Mouse (Mus musculus) embryonic fibroblast, embryonic 13.5 days (primary cell): ENCODE measurements around the gene Clec4g. TPM values are rescaled to one million over a fixed set of nuclear protein-coding genes. Genes with fewer than 3 reads are reported as not detected.

Source experiments
- H3K27ac ChIP-seq: 2 replicates; pipeline ENCODE4 v1.5.1; 2012; ENCODE audit warnings: low read length, control low read depth, inconsistent platforms; ENCODE audit not compliant: insufficient read depth
- H3K4me1 ChIP-seq: 2 replicates; pipeline ENCODE4 v1.6.1; 2011; ENCODE audit warnings: low read length; ENCODE audit not compliant: control insufficient read depth, insufficient read depth
- H3K4me3 ChIP-seq: 2 replicates; pipeline ENCODE4 v1.5.1; 2011; ENCODE audit warnings: mild to moderate bottlenecking, control low read depth, low read length; ENCODE audit not compliant: insufficient read depth
- CTCF ChIP-seq: IDR thresholded peaks from 2 replicates; pipeline ENCODE4 v1.5.1; 2011; ENCODE audit warnings: mild to moderate bottlenecking, control low read depth, low read length, moderate library complexity, borderline replicate concordance; ENCODE audit not compliant: insufficient read depth
- POLR2A ChIP-seq: IDR thresholded peaks from 2 replicates; pipeline ENCODE4 v1.6.1; 2011; ENCODE audit warnings: low read depth, mild to moderate bottlenecking, control low read depth, low read length, moderate library complexity
- polyA plus RNA-seq: library from polyadenylated mRNA; stranded (reverse); fragments of >200 nt; gene quantifications from 2 replicates; pipeline ENCODE4 v1.2.4, GENCODE M21; 2011; ENCODE audit warnings: low read depth; ENCODE audit not compliant: missing spikeins, insufficient read length

Gene Clec4g
- polyA plus RNA-seq, 1 experiment = not detected

DNA sequence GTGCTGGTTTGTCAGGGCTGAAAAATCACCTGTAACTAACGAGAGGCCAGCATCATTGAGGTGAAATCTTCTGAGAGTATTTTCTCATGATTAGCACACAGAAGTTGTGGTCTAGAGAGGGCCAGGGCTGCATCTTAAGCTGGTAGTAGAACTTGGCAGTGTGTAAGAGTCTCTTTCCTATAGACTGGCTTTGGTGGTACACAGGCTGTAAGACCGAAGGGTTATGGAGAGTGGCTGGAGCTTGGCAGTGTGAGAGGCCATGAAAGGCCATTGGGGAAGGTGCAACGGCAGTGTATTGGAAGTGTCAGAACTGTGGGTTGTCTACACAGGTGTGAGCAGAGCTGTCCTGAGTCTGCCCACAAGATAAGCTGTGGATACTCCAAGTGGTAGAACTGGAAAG, 10.1 kb downstream of the Clec4g start:
- no peak overlapping the region for H3K27ac ChIP-seq
- no peaks in the 10 kb centered on the region for H3K4me1 ChIP-seq
- H3K4me3 ChIP-seq = no peak overlapping the region
- no peak for TF ChIP-seq POLR2A
- TF ChIP-seq CTCF = no peak

- H3K27ac ChIP-seq = no peak overlapping the region
- no peaks in the 10 kb centered on the region for H3K4me1 ChIP-seq
- no peak overlapping the region for H3K4me3 ChIP-seq
- no peak for TF ChIP-seq POLR2A
- TF ChIP-seq CTCF = no peak
These were observed 12.8 kb downstream of the Clec4g start for GRCm38 (mm10) chr8:3707611-3708010.

DNA sequence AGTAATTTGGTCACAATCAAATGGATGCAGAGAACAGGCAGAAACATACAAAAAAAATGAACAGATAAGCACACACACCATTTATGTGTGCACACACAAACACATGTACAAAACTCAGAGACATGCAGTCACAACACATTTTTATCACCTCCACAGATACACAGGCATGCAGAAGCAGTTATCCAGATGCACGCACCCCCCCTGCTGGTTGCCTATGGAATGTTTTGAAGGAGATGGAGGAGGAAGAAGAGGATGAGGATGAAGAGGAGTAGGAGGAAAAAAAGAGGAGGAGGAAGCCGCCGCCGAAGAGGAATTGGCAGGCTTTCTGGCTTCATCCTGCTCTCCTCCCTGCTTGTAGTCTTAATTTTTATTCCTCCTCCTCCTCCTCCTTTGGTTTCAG, 14.7 kb downstream of the Clec4g start:
- no peak for TF ChIP-seq POLR2A
- no peak for TF ChIP-seq CTCF
- Histone ChIP-seq H3K27ac (no peak overlapping the region), H3K4me1 (no peaks in the 10 kb centered on the region), H3K4me3 (no peak overlapping the region)

DNA sequence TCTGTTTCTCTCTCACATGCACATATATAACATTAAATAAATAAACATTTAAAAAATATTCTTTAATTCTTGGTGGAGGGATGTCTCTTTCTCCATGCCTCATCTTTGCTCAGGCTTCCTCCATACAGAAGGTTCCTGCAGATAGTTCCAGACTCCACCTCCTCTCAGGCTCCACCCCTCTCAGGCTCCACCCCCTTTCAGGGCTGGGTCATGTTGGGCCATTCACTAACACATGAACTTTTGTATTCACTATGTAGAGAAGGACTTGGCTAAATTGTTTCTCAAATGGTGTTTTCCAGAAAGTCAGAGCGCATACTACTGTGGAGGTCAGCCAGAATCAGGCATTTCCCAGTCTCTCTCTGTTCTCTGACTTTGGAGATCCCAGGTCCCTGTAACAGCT, 19.0 kb downstream of the Clec4g start:
- Histone ChIP-seq H3K4me1 (no peaks in the 10 kb centered on the region), H3K27ac (no peak overlapping the region), H3K4me3 (no peak overlapping the region)
- no peak for TF ChIP-seq POLR2A
- no peak for TF ChIP-seq CTCF

- Histone ChIP-seq H3K4me1 (no peaks in the 10 kb centered on the region), H3K4me3 (no peak within 1 kb of the TSS), H3K27ac (no peak within 1 kb of the TSS)
- TF ChIP-seq POLR2A (no peak), CTCF (no peak)
These were observed 26.3 kb downstream of the Clec4g start, which contains the start of gene Fcer2a for GRCm38 (mm10) chr8:3694121-3694520. TSS of gene Fcer2a (minus strand) at chr8:3694175.

DNA sequence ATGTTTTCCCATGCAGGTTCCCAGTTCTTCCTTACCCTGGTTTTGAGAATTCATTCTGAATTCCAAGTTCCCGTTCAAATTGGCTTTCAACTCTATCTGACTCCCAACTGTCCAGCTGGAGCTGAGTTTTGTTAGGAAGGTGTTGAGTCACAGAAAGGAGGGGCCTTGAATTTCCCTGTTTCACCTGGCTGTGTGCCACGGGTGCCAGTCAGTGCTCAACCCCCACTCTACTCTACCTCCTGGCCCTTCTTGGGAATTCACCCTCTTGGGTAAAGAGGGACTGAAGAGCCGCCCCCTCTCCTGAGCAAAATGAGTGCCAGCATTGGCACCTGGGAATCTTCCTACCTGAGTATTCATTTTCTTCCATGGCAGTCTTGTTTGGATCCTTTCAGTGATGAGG, 29.7 kb downstream of the Clec4g start:
- TF ChIP-seq POLR2A (no peak), CTCF (no peak)
- H3K27ac ChIP-seq = no peak overlapping the region
- H3K4me3 ChIP-seq = no peak overlapping the region
- H3K4me1 ChIP-seq = no peaks in the 10 kb centered on the region

DNA sequence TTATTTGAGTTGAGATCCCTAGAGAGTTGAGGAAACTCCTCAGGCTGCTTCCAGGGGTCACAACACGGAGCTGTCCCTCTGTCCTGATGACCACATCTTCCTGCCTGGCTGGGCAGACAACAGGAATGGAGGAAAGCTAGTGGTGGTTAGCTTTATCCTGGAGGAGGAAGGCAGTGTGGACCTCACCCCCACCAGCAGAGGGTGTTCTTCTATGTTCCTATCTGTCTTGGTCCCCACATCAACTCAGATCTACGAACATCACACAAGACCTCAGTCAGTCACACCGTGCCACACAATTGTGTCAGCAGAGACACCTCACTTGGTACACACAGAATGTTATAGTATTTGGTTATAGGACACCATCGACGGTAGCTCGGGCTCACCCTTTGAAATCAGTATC, 32.9 kb downstream of the Clec4g start:
- Histone ChIP-seq H3K4me1 (no peaks in the 10 kb centered on the region), H3K4me3 (no peak overlapping the region), H3K27ac (no peak overlapping the region)
- TF ChIP-seq CTCF = no peak
- no peak for TF ChIP-seq POLR2A

GRCm38 (mm10) chr8:3685422-3685821, 35.0 kb downstream of the Clec4g start:
- Histone ChIP-seq H3K27ac (no peak overlapping the region), H3K4me3 (no peak overlapping the region), H3K4me1 (no peaks in the 10 kb centered on the region)
- no peak for TF ChIP-seq POLR2A
- TF ChIP-seq CTCF = no peak

DNA sequence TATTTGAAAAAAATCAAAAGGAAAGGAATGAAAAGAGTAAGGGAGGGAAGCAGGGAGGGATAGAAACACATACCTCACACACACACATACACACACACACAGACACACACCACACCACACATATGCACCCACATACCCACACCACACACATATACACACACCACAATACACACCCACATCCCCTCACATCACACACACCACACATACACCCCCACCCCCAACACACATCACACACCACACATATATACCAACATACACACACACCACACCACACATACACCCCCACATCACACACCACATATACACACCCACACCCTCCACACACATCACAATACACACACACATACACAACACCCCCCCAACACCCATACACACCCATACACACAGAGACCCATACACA, 35.9 kb downstream of the Clec4g start:
- no peaks in the 10 kb centered on the region for H3K4me1 ChIP-seq
- no peak overlapping the region for H3K27ac ChIP-seq
- no peak; the same call in 1 of the 2 replicates for TF ChIP-seq POLR2A
- H3K4me3 ChIP-seq = no peak overlapping the region

DNA sequence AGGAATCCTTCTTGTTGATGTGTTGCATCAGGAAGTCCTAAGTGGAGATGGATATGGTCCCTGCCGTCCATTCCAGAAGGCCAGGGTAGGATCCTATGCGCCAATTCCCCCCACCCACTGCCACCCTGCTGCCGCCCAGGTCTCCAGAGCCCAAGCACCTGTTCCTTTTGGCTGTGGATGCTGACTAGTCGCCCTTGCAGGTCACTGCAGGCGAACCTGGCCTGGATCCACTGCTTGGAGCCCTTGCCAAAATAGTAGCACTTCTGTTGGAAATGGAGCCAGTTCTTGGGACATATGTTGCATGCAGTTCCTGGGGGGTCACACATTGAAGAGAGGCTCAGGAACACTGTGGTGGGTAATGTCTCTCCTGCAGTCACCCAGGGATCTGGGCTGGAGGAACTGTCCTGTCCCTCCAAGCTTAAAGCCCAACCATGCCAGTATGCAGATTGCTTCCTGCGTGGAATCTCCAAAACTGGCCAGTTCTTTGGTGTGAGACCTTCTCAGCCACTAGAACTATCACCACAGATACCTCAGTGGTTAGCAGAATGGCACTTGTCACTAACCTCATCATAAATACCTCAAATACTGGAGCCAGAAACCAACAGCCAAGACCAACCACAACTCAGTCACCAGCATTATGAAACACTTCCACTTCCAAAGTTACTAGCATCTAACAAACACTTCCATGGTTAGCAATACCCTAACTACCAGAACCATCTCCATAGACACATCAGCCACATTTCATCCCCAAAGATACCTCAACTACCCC, 36.9 kb downstream of the Clec4g start:
- Histone ChIP-seq H3K27ac (no peak overlapping the region), H3K4me1 (no peaks in the 10 kb centered on the region), H3K4me3 (no peak overlapping the region)
- TF ChIP-seq CTCF (no peak), POLR2A (no peak)
